Mouse (Mus musculus): Measurements from ENCODE around the gene Ccnb1.

DNA sequence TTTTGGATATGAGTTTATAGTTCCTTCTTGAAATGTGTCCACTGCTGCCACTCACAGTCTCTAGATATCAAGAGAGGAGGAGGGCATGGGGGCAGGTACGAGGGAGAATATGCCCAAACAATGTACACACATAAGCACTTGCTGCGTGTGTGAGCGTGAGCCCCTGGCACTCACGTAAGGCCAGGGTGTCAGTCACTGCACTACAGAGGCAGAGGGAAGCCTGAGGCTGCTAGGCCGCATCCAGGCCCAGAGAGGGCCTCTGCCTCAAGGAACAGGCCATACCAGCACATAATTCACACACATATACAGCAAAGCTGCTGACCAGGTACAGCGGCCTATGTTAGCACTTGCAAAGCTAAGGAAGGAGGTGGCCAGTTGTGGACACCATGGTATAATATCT lies 44.8 kb upstream of the Ccnb1 start:
- TF ChIP-seq POLR2A (IDR thresholded peaks at IDR 0.05; ENCODE audit: low read depth, low read length) (no peak), CTCF (conservative IDR thresholded peaks at IDR 0.05; ENCODE audit: insufficient read depth, insufficient read length, low read depth, low read length) (no peak)
